Mouse (Mus musculus) ZHBTc4 (cell line): ENCODE measurements at regions not wholly inside any gene's neighbourhood (a gene's known extent, or its start where the extent isn't known, plus 50 kb on each side); places are given as distances from the start of the nearest gene placed in this dataset.

Experiments used
- DNase-seq: peaks from one replicate; pipeline ENCODE4 v3.0.0-alpha.2; 2011; ENCODE audit warnings: low read depth, low spot score

DNA sequence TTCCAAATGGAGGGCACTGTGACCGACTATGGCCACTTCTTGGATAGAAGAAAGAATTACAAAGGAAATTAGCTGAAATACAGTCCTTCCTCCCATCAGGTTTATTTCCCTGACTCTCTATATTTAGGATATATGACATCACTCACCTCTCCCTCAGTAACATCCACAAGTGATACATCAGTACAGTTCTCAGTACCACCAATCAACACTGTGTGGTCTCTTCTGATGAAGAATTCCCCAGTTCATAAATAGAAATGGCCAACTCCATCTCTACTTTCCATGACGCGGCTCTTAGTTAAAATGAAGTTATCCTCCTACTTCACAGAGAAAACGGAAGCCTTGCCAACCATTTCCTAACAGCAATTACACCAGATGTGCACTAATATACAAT is 208.3 kb upstream of the Dio2 start:
- DNase-seq, result no peak

DNA sequence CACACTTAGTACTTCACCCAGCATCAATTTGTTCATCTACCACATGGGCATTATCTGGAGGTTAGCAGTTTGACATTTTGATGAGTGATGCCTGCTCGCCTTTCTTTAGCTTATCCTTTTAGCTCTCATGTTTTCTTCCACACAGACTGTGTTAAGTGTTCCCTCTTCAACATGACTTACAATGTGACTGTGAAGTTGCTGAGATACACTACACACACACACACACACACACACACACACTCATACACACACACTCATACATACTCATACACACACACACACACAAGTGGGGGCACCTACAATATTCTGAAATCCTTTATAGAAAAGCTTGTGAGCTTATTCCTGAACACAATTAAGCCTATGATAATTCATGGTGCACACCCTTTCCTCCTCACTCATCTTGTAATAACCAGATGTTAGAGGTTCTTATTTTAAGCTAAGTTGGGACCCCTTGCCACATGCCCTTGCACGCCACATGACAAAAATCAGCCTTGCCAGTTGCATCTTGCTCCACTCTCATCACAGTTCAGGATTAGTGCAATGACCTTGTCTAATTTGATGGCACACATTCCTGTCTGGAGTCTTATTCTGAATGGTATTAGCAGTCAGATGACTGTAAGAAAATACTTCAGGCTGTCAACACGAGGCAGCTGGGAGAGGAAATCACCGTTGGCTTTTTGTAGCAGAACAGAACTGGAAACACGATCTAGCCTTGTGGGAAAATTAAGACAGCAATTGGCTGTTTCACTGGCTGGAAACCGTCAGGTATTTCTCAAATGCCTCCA is 207.7 kb upstream of the Dio2 start:
- DNase-seq, result no peak

- DNase-seq, result no peak
These were observed 194.4 kb upstream of the Dio2 start for GRCm38 (mm10) chr12:90932684-90933083.

DNA sequence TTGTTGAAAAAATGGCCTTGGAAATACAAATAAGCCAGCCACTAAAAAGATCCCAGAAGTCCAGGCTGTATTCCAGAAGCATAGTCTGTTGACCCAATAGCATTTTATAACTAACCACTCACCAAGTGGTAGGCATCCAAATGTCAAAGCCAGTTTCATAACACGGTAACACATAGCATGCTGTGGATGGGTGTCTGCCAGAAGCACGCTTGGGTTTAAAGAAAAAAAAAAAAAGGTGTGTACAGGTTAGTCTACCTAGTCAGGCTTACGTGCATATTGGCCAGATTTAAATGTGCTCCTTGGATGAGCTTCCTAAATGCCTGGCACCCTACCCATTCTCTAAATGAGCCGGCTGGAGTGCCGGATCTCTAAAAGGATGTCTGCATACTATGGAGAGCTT is 194.0 kb upstream of the Dio2 start:
- DNase-seq, result no peak

DNA sequence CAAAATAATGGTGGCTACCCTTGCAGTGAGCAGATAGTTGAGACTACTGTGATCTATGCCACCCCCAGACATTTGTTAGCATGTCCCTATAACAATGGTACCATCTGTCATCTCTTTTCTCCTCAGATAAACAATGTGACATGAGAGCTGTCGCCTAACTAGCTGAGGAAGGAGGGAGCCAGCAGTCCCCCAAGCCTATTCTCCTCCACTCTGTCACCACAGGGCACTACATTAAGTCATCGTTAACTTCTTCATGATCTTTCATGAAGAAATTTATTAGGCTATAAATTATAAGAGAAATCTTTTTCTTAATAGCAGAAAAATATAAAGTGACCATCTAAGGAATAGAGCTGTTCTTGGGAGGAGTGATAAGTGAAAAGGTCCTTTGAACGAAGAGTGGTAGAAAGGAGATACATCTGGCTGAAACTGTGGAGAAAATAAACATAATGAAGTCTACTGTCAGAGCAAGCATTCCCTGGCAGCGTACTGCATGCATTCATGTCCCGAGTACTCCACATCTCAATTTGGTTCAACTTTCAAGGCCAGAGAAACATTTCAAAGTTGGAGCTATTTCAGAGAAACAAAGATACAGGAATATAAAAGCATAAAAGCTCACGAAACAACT is 192.0 kb upstream of the Dio2 start:
- no peak for DNase-seq

GRCm38 (mm10) chr12:90923603-90924002 is 185.4 kb upstream of the Dio2 start:
- DNase-seq, result no peak

GRCm38 (mm10) chr12:90923148-90923547 is 184.9 kb upstream of the Dio2 start:
- no peak for DNase-seq

GRCm38 (mm10) chr12:90921227-90921626 is 183.0 kb upstream of the Dio2 start:
- DNase-seq, result no peak

DNA sequence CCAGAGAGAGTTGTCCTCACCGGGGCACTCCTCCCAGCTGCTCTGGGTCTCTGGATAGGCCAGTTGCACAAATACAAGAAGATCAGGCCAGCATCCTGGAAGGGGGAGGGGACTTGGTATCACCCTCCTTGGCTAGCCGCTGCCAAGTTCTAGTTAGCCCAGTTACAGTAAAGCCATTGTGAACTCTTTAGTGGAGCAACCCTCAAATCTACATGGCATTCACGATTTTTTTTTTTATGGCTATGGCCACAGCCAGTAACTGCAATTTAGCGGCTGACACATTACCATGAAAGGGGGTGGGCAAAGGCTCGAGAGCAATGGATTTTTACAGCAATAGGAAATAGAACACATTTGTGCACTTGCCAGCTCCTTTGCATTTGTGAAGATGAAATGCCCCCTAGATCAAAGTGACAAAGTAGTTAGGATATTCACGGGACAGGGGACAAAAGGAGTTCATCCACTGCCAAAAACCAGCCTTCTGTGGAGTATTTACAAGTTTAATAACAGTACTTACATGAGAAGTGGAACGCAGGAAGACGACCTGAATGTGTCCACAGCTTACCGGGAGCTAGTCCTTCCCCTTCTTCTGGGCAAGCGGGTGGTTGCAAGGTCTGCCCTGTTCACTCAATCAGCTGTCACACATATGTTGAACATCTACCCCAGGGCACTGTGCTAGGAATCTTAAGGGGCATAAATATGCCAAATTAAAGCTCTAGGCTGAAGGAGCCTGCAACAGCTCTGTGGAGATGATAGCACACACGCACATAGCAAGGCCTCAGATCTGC is 177.9 kb upstream of the Dio2 start:
- peak; percentile 4 for DNase-seq

- DNase-seq, result peak; percentile 7
These were observed 165.8 kb upstream of the Dio2 start for GRCm38 (mm10) chr12:90903991-90904390.

DNA sequence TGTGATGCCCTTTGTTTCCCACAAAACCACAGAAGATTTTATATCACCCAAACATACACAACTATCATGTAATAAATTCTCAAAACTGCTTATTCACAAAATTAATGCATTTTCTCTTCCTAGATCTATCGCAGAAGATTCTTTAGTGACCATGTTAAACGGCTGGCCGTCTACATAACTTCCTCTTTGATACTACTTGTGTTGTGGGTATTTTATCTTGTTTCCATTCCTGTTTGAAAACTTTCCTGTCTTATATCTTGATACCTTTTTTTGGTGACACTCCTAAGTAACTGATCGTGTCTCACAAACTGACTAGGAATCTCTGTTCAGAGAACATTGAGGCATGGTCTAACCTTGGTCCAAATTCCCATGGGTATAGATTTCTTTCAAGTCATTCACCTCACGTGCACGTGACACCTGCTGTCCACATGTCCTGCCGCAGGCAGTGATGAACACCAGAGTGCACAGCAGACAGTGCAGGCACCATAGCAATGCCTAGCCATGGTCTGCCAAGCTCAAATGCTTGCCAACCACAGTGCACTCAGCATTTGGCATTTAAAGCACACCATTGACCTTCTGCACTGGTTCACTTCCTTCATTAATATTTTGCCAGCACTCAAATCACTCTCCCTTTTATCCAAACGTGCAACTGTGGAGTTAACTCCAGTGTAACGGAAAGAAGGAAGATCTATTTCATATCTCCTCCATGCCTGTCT is 155.6 kb upstream of the Dio2 start:
- no peak for DNase-seq

- DNase-seq, result no peak
These were observed 138.2 kb upstream of the Dio2 start for GRCm38 (mm10) chr12:90876230-90877005.

- DNase-seq, result no peak
These were observed 136.6 kb upstream of the Dio2 start for GRCm38 (mm10) chr12:90874840-90875239.

DNA sequence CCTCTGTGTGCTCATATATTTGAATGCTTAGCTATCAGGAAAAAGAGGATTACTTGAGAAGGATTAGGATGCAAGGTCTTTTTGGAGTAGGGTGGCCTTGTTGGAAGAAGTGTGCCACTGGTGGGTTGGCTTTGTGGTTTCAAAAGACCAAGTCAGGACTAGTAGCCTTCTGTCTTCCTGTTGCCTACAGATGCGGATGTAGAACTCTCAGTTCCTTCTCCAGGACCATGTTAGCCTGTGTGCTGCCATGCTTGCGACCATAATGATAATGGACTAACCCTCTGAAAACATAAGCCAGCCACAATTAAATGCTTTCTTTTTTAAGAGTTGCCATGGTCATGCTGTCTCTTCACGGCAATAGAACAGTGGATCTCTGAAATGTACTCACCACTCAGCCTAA is 135.7 kb upstream of the Dio2 start:
- DNase-seq, result no peak

DNA sequence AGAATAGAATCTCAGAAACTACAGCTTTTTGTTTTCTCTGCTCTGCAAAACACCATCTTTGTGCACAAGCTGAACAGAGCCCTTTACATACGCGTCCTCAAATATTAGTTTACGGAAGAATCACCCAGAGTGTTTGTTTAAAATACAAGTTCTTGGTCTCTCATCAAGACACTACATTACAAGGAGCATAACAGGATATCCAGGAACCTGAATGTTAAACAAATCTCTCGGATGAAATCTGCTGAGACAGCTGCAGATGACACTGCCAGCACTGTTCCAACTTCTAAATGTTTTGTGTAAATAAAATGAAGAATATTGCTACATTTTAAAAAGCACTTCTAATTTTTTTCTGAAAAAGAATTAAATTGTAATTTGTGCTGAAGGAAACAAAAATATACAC is 128.4 kb upstream of the Dio2 start:
- DNase-seq, result no peak

DNA sequence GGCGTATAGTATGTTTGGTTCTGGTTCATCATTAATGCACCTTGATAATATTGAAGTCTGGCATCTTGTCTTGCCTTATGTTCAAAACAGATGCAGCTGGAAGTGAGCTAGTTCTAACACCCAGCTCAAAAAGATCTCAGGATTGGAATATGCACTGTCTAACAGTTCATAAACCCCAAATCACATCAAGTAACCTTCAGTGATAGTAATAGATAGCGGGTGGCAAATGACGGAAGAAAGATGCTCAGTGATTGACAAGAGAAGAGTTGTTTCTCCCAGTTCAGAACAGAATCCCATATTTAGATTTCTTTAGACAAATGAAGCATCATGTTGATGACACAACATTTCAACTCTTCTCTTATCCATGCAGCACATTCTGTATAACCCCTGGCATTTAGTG is 124.4 kb upstream of the Dio2 start:
- DNase-seq, result no peak

DNA sequence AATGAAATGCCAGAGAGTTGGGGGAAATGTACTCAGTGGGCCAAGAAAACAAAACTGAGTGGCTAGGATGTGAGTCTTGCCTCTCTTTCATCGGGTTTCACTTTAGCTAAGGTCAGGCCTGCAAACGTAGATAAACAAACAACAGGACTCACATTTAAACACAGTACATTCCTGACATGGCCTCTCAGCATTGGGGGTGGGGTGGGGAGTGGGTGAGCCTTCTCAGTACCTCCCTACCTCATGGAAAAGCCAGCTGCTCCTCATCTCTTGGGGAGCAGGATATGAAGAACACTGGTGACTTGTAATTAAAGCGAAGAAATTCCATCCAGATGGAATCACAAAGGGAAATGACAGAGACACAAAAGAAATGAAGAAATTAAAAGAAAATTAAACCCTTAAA is 119.5 kb upstream of the Dio2 start:
- DNase-seq, result no peak

- DNase-seq, result no peak
These were observed 72.4 kb upstream of the Dio2 start for GRCm38 (mm10) chr12:90810666-90811065.

- no peak for DNase-seq
These were observed 52.3 kb upstream of the Dio2 start for GRCm38 (mm10) chr12:90790562-90790961.
